Mouse (Mus musculus) monocyte, adult 5-6 weeks (primary cell): Measurements from ENCODE around the gene Shisa5. TPM values are rescaled to one million over a fixed set of nuclear protein-coding genes. Genes with fewer than 3 reads are reported as not detected.

Experiments used
- ATAC-seq: fragments of 153-309, 156-312 bp; replicated peaks from 2 replicates; pipeline ENCODE4 v1.8.0; 2017; ENCODE audit warnings: mild to moderate bottlenecking; ENCODE audit not compliant: low TSS enrichment, insufficient number of reproducible peaks, severe bottlenecking, poor library complexity, low FRiP score
- total RNA-seq: library from RNA; stranded (forward); fragments of 200-1000, 200-491, 200-594 nt; gene quantifications from 3 replicates; pipeline ENCODE4 v1.2.3, GENCODE M21; 2017

Shisa5 gene
- total RNA-seq, 1 experiment from 2014 or later: 526 TPM

GRCm38 (mm10) chr9:109051011-109051501 is 12.7 kb downstream of the Shisa5 start:
- no peak for ATAC-seq

- peak; percentile 49 for ATAC-seq
Measured at GRCm38 (mm10) chr9:109051651-109052489, 13.5 kb downstream of the Shisa5 start.

GRCm38 (mm10) chr9:109052490-109053260 is 14.3 kb downstream of the Shisa5 start:
- ATAC-seq: no peak

- no peak for ATAC-seq
Measured at GRCm38 (mm10) chr9:109053366-109053765, 15.0 kb downstream of the Shisa5 start.

GRCm38 (mm10) chr9:109053851-109054250 is 15.5 kb downstream of the Shisa5 start:
- no peak for ATAC-seq

GRCm38 (mm10) chr9:109054712-109055111 is 16.3 kb downstream of the Shisa5 start:
- peak; percentile 61 for ATAC-seq

- no peak for ATAC-seq
Measured at GRCm38 (mm10) chr9:109055271-109056030, 17.1 kb downstream of the Shisa5 start.

- ATAC-seq: no peak
Measured at GRCm38 (mm10) chr9:109056081-109056690, 17.8 kb downstream of the Shisa5 start.

- no peak for ATAC-seq
Measured at GRCm38 (mm10) chr9:109056916-109057315, 18.6 kb downstream of the Shisa5 start.

- ATAC-seq: peak; percentile 19
Measured at GRCm38 (mm10) chr9:109057543-109057942, 19.2 kb downstream of the Shisa5 start.

- ATAC-seq: no peak
Measured at GRCm38 (mm10) chr9:109058006-109058765, 19.8 kb downstream of the Shisa5 start.

GRCm38 (mm10) chr9:109059136-109059903 is 21.0 kb downstream of the Shisa5 start, which contains the start of gene Trex1:
TSS of gene Trex1 (minus strand) at chr9:109059734.
- peak; percentile 69 for ATAC-seq

- ATAC-seq: no peak
Measured at GRCm38 (mm10) chr9:109060184-109060897, 22.0 kb downstream of the Shisa5 start.

- ATAC-seq: no peak
Measured at GRCm38 (mm10) chr9:109060898-109061295, 22.5 kb downstream of the Shisa5 start.

GRCm38 (mm10) chr9:109068095-109068735 is 29.9 kb downstream of the Shisa5 start:
- ATAC-seq: no peak
